Mouse (Mus musculus): Measurements from ENCODE around the gene Slc12a5.

DNA sequence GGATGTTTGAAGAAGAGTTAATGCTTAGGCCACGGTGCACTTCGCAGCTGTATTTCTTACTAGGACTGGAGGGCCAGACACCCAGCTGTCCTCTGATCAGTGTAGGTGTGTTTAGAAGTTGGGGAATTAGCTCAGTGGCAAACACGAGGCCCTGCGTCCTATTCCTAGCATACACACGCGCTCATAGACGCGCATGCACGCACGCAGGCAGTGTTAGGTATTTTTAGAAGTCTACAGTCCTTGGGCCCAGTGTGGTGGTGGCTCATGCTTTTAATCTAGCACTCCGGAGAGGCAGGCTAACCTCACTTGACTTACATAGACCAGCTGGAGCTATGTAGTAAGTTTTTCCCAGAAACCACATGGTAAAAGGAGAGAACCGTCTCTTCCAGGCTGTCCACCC lies 48.5 kb upstream of the Slc12a5 start:
- TF ChIP-seq CTCF (conservative IDR thresholded peaks at IDR 0.05; ENCODE audit: low read length) (no peak), NANOG (IDR thresholded peaks at IDR 0.05; ENCODE audit: borderline replicate concordance, low read length) (no peak)

All from E14TG2a.4 (cell line).